20 mouse cellular contexts compared by ENCODE assay signal in genomic region chr2:41498637-41499036, GRCm38 (mm10).
DNase-seq lines count a peak whose midpoint lies in the region; ATAC-seq and TF ChIP-seq lines count a peak whose summit lies in the region.
"Had no signal": no experiment of that assay in that cellular context is flagged by ENCODE, and none has a peak within 500 bp of the region (broad histone marks: within the 10 kb centered on the region; RNA-seq: fewer than 3 reads in every experiment).

No protein-coding gene starts in this region.

- no peaks in the 10 kb centered on the region for H3K9me3 ChIP-seq in hindbrain, embryonic 11.5 days (ENCODE audit: control insufficient read depth, low read length)
- H3K9me3 ChIP-seq in hindbrain, embryonic 10.5 days = no peaks in the 10 kb centered on the region
- no peaks in the 10 kb centered on the region for H3K9me3 ChIP-seq in forebrain, embryonic 12.5 days
- no peaks in the 10 kb centered on the region for H3K9me3 ChIP-seq in hindbrain, embryonic 15.5 days
- H3K9me3 ChIP-seq in neural tube, embryonic 14.5 days (ENCODE audit: control insufficient read depth, low read length) = no peaks in the 10 kb centered on the region
- H3K9me3 ChIP-seq in liver, postnatal 0 days (ENCODE audit: low read length) = no peaks in the 10 kb centered on the region
- H3K9me3 ChIP-seq: embryonic facial prominence, embryonic 12.5 days; heart, embryonic 12.5 days; limb, embryonic 12.5 days; liver, embryonic 13.5 days had no signal

- no peak overlapping the region for H3K27ac ChIP-seq in hindbrain, embryonic 11.5 days (ENCODE audit: low read depth, low read length)
- no peak overlapping the region for H3K27ac ChIP-seq in hindbrain, embryonic 10.5 days
- 0 out of 2 replicates have a peak overlapping the region, but pooled peaks have one; percentile 36 for H3K27ac ChIP-seq in forebrain, embryonic 12.5 days
- no peak overlapping the region for H3K27ac ChIP-seq in hindbrain, embryonic 15.5 days (replicated peaks)
- H3K27ac ChIP-seq in neural tube, embryonic 14.5 days (ENCODE audit: low read depth, low read length) = no peak overlapping the region
- no peak overlapping the region for H3K27ac ChIP-seq in liver, postnatal 0 days (ENCODE audit: low read depth)
- H3K27ac ChIP-seq: embryonic facial prominence, embryonic 12.5 days; gastrocnemius, adult 2 months; layer of hippocampus, adult 2 months; limb, embryonic 12.5 days; liver, embryonic 13.5 days had no signal

- peak; percentile 69; the same call in 1 of the 2 replicates for ATAC-seq in hindbrain, embryonic 11.5 days (ENCODE audit: low FRiP score)
- ATAC-seq in forebrain, embryonic 12.5 days (ENCODE audit: low FRiP score) = peak; percentile 91; the same call in 1 of the 2 replicates
- ATAC-seq in hindbrain, embryonic 15.5 days (ENCODE audit: low FRiP score, low read depth) = peak; percentile 42; the same call in 1 of the 2 replicates
- ATAC-seq in neural tube, embryonic 14.5 days (ENCODE audit: low read depth) = peak; percentile 61; the same call in 1 of the 2 replicates
- ATAC-seq in liver, postnatal 0 days = no peak
- ATAC-seq: intestine, embryonic 16.5 days; lung, postnatal 0 days had no signal

- TF ChIP-seq CTCF in liver, postnatal 0 days (IDR thresholded peaks at IDR 0.05; ENCODE audit: low read depth) = no peak

- no peak for DNase-seq in hindbrain, embryonic 11.5 days (ENCODE audit: low spot score)
- no peak for DNase-seq in hindbrain, embryonic 10.5 days (ENCODE audit: low spot score)
- DNase-seq in liver, postnatal 0 days = no peak
- DNase-seq in left cerebral cortex, adult 11 months (ENCODE audit: low spot score) = no peak
- DNase-seq in left cerebral cortex, adult 9 months (ENCODE audit: low spot score in 2 of 2) = no peak
- DNase-seq: adrenal gland, postnatal 10 days; gastrocnemius, adult 2 months; heart, postnatal 36 days; liver, embryonic 13.5 days; right cerebral cortex, postnatal 4 days had no signal

- H3K9ac ChIP-seq in hindbrain, embryonic 11.5 days (ENCODE audit: low read depth, low read length) = no peak overlapping the region
- H3K9ac ChIP-seq in forebrain, embryonic 12.5 days = no peak overlapping the region
- no peak overlapping the region for H3K9ac ChIP-seq in hindbrain, embryonic 15.5 days
- H3K9ac ChIP-seq in neural tube, embryonic 14.5 days (replicated peaks; ENCODE audit: low read depth, low read length) = no peak overlapping the region
- H3K9ac ChIP-seq in liver, postnatal 0 days (replicated peaks) = no peak overlapping the region
- H3K9ac ChIP-seq: embryonic facial prominence, embryonic 12.5 days; heart, embryonic 12.5 days; limb, embryonic 12.5 days; liver, embryonic 13.5 days had no signal

- H3K4me3 ChIP-seq in hindbrain, embryonic 11.5 days (ENCODE audit: low read depth, low read length) = no peak overlapping the region
- no peak overlapping the region for H3K4me3 ChIP-seq in hindbrain, embryonic 10.5 days
- H3K4me3 ChIP-seq in forebrain, embryonic 12.5 days (replicated peaks) = no peak overlapping the region
- H3K4me3 ChIP-seq in hindbrain, embryonic 15.5 days = no peak overlapping the region
- no peak overlapping the region for H3K4me3 ChIP-seq in neural tube, embryonic 14.5 days (ENCODE audit: low read depth, low read length)
- no peak overlapping the region for H3K4me3 ChIP-seq in liver, postnatal 0 days (ENCODE audit: low read depth, low read length)
- H3K4me3 ChIP-seq: embryonic facial prominence, embryonic 12.5 days; gastrocnemius, adult 2 months; heart, embryonic 12.5 days; layer of hippocampus, adult 2 months; limb, embryonic 12.5 days; liver, embryonic 13.5 days had no signal

- no peak for TF ChIP-seq EP300 in liver, postnatal 0 days (IDR thresholded peaks at IDR 0.05; ENCODE audit: low read depth)

- 63% methylated on average over 4 of the region's 4 CpGs for WGBS in hindbrain, embryonic 11.5 days
- 67% methylated on average over 4 of the region's 4 CpGs for WGBS in hindbrain, embryonic 10.5 days
- 16% methylated on average over 4 of the region's 4 CpGs for WGBS in forebrain, embryonic 12.5 days
- 29% methylated on average over 4 of the region's 4 CpGs for WGBS in hindbrain, embryonic 15.5 days
- WGBS in neural tube, embryonic 14.5 days = 33% methylated on average over 4 of the region's 4 CpGs
- WGBS in liver, postnatal 0 days (ENCODE audit: insufficient replicate concordance) = 70% methylated on average over 4 of the region's 4 CpGs

- no peaks in the 10 kb centered on the region for H3K36me3 ChIP-seq in hindbrain, embryonic 11.5 days (ENCODE audit: control insufficient read depth, insufficient read depth, low read length)
- no peaks in the 10 kb centered on the region for H3K36me3 ChIP-seq in hindbrain, embryonic 10.5 days
- no peaks in the 10 kb centered on the region for H3K36me3 ChIP-seq in forebrain, embryonic 12.5 days (replicated peaks)
- H3K36me3 ChIP-seq in hindbrain, embryonic 15.5 days = no peaks in the 10 kb centered on the region
- H3K36me3 ChIP-seq in neural tube, embryonic 14.5 days (ENCODE audit: control insufficient read depth, insufficient read depth, low read length) = no peaks in the 10 kb centered on the region
- H3K36me3 ChIP-seq in liver, postnatal 0 days (replicated peaks; ENCODE audit: insufficient read depth, low read length) = no peaks in the 10 kb centered on the region
- H3K36me3 ChIP-seq: embryonic facial prominence, embryonic 12.5 days; heart, embryonic 12.5 days; limb, embryonic 12.5 days; liver, embryonic 13.5 days had no signal

- H3K27me3 ChIP-seq in hindbrain, embryonic 11.5 days (ENCODE audit: control insufficient read depth, insufficient read depth, low read length) = no peaks in the 10 kb centered on the region
- H3K27me3 ChIP-seq in hindbrain, embryonic 10.5 days (ENCODE audit: insufficient read depth, poor library complexity, severe bottlenecking) = no peaks in the 10 kb centered on the region
- H3K27me3 ChIP-seq in forebrain, embryonic 12.5 days = no peaks in the 10 kb centered on the region
- H3K27me3 ChIP-seq in hindbrain, embryonic 15.5 days = no peaks in the 10 kb centered on the region
- H3K27me3 ChIP-seq in neural tube, embryonic 14.5 days (ENCODE audit: control insufficient read depth, insufficient read depth, low read length) = no peaks in the 10 kb centered on the region
- no peaks in the 10 kb centered on the region for H3K27me3 ChIP-seq in liver, postnatal 0 days (ENCODE audit: insufficient read depth, low read length)
- H3K27me3 ChIP-seq: CH12.LX; embryonic facial prominence, embryonic 12.5 days; heart, embryonic 12.5 days; limb, embryonic 12.5 days; liver, embryonic 13.5 days had no signal

- H3K4me1 ChIP-seq in hindbrain, embryonic 11.5 days (replicated peaks; ENCODE audit: control insufficient read depth, insufficient read depth, low read length) = no peaks in the 10 kb centered on the region
- H3K4me1 ChIP-seq in hindbrain, embryonic 10.5 days (replicated peaks) = no peaks in the 10 kb centered on the region
- peaks cover 10% of the 10 kb centered on the region; the same call in 1 of the 2 replicates for H3K4me1 ChIP-seq in forebrain, embryonic 12.5 days
- H3K4me1 ChIP-seq in hindbrain, embryonic 15.5 days (replicated peaks) = 0 out of 2 replicates have a peak, but pooled peaks cover 7% of the 10 kb centered on the region
- H3K4me1 ChIP-seq in neural tube, embryonic 14.5 days (ENCODE audit: control insufficient read depth, insufficient read depth, low read length) = 0 out of 2 replicates have a peak, but pooled peaks cover 3% of the 10 kb centered on the region
- H3K4me1 ChIP-seq in liver, postnatal 0 days (ENCODE audit: insufficient read depth) = no peaks in the 10 kb centered on the region
- H3K4me1 ChIP-seq: embryonic facial prominence, embryonic 12.5 days; heart, embryonic 12.5 days; limb, embryonic 12.5 days; liver, embryonic 13.5 days had no signal

- H3K4me2 ChIP-seq in hindbrain, embryonic 11.5 days (replicated peaks; ENCODE audit: low read depth, low read length) = no peak overlapping the region
- H3K4me2 ChIP-seq in forebrain, embryonic 12.5 days = 0 out of 2 replicates have a peak overlapping the region, but pooled peaks have one; percentile 2
- H3K4me2 ChIP-seq in hindbrain, embryonic 15.5 days = no peak overlapping the region
- H3K4me2 ChIP-seq in neural tube, embryonic 14.5 days (ENCODE audit: low read depth, low read length) = no peak overlapping the region
- H3K4me2 ChIP-seq in liver, postnatal 0 days (ENCODE audit: low read depth, low read length) = no peak overlapping the region
- H3K4me2 ChIP-seq: embryonic facial prominence, embryonic 12.5 days; heart, embryonic 12.5 days; limb, embryonic 12.5 days; liver, embryonic 13.5 days had no signal
